In the genomic region with DNA sequence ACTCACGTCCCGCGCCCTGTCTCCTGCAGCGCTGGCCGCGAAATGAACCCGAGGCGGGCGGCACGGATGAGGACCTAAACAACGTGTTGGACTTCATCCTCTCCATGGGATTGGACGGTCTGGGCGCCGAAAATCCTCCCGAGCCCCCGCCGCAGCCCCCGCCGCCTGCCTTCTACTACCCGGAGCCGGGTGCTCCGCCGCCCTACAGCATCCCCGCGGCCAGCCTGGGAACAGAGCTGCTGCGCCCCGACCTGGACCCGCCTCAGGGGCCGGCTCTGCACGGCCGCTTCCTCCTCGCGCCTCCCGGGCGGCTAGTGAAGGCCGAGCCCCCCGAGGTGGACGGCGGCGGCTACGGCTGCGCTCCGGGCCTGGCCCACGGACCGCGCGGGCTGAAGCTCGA, we compare ENCODE assay signal across 8 mouse cellular contexts. TPM values are rescaled to one million over a fixed set of nuclear protein-coding genes. Genes with fewer than 3 reads are reported as not detected.
DNase-seq lines count a peak whose midpoint lies in the region; ATAC-seq lines count a peak whose summit lies in the region.

No protein-coding gene starts in this region.

- ATAC-seq in forebrain, embryonic 16.5 days = peak; percentile 6; the same call in 1 of the 2 replicates
- peak; percentile 1; the same call in 1 of the 2 replicates for ATAC-seq in limb, embryonic 15.5 days (ENCODE audit: insufficient number of reproducible peaks, low FRiP score, low TSS enrichment, low read depth)
- no peak for ATAC-seq in stomach, embryonic 15.5 days (ENCODE audit: insufficient read depth, low FRiP score, low read depth)

- peak overlapping the region; percentile 60 for H3K4me3 ChIP-seq in forebrain, embryonic 16.5 days (replicated peaks; ENCODE audit: low read length)
- H3K4me3 ChIP-seq in limb, embryonic 15.5 days = peak overlapping the region; percentile 68
- peak overlapping the region; percentile 51 for H3K4me3 ChIP-seq in stomach, embryonic 15.5 days (replicated peaks)

- H3K27me3 ChIP-seq in forebrain, embryonic 16.5 days (replicated peaks; ENCODE audit: control insufficient read depth, insufficient read depth, low read length) = peaks cover 36% of the 10 kb centered on the region
- peaks cover 25% of the 10 kb centered on the region for H3K27me3 ChIP-seq in limb, embryonic 15.5 days
- H3K27me3 ChIP-seq in stomach, embryonic 15.5 days (replicated peaks) = peaks cover 25% of the 10 kb centered on the region

- no peaks in the 10 kb centered on the region for H3K9me3 ChIP-seq in forebrain, embryonic 16.5 days (ENCODE audit: control insufficient read depth, low read length)
- H3K9me3 ChIP-seq in limb, embryonic 15.5 days = no peaks in the 10 kb centered on the region
- no peaks in the 10 kb centered on the region for H3K9me3 ChIP-seq in stomach, embryonic 15.5 days

- H3K9ac ChIP-seq in forebrain, embryonic 16.5 days (replicated peaks; ENCODE audit: low read depth, low read length) = peak overlapping the region; percentile 46
- peak overlapping the region; percentile 75 for H3K9ac ChIP-seq in limb, embryonic 15.5 days
- H3K9ac ChIP-seq in stomach, embryonic 15.5 days = peak overlapping the region; percentile 5; the same call in 1 of the 2 replicates

- H3K4me2 ChIP-seq in forebrain, embryonic 16.5 days (ENCODE audit: low read length) = peak overlapping the region; percentile 94
- peak overlapping the region; percentile 94 for H3K4me2 ChIP-seq in limb, embryonic 15.5 days
- H3K4me2 ChIP-seq in stomach, embryonic 15.5 days = peak overlapping the region; percentile 72

- no peak overlapping the region for H3K27ac ChIP-seq in forebrain, embryonic 16.5 days (ENCODE audit: low read length)
- H3K27ac ChIP-seq in limb, embryonic 15.5 days = peak overlapping the region; percentile 81
- peak overlapping the region; percentile 3; the same call in 1 of the 2 replicates for H3K27ac ChIP-seq in stomach, embryonic 15.5 days

- DNase-seq in left cerebral cortex, postnatal 10 days (ENCODE audit: extremely low spot score in 1 of 2, low spot score in 2 of 2) = peak; percentile 17 to 58
- no peak for DNase-seq in left cerebral cortex, adult 11 months (ENCODE audit: low spot score)
- DNase-seq in embryo, embryonic 10 days (ENCODE audit: low spot score) = peak; percentile 10
- no peak for DNase-seq in layer of hippocampus, postnatal 25 days (ENCODE audit: extremely low spot score in 1 of 2, low spot score in 1 of 2)
- no peak for DNase-seq in T-cell, adult 2 months (ENCODE audit: low spot score)

- 2% methylated on average over 46 of the region's 48 CpGs for WGBS in forebrain, embryonic 16.5 days
- WGBS in limb, embryonic 15.5 days = 1% methylated on average over 45 of the region's 48 CpGs
- WGBS in stomach, embryonic 15.5 days = 0% methylated on average over 48 of the region's 48 CpGs

- peaks cover 15% of the 10 kb centered on the region for H3K4me1 ChIP-seq in forebrain, embryonic 16.5 days (replicated peaks; ENCODE audit: control insufficient read depth, insufficient read depth, low read length)
- peaks cover 48% of the 10 kb centered on the region for H3K4me1 ChIP-seq in limb, embryonic 15.5 days
- H3K4me1 ChIP-seq in stomach, embryonic 15.5 days = peaks cover 18% of the 10 kb centered on the region

- H3K36me3 ChIP-seq in forebrain, embryonic 16.5 days (ENCODE audit: control insufficient read depth, insufficient read depth) = no peaks in the 10 kb centered on the region
- peaks cover 3% of the 10 kb centered on the region; the same call in 1 of the 2 replicates for H3K36me3 ChIP-seq in limb, embryonic 15.5 days
- no peaks in the 10 kb centered on the region for H3K36me3 ChIP-seq in stomach, embryonic 15.5 days

- intact Hi-C loops in left cerebral cortex, postnatal 10 days (cut with DNase I) = no loop called here

RNA-seq across cellular contexts. Expression of a gene that starts 0.6 kb away (rescaled TPM):
- 10 to 100 TPM; 15.4 to 18.9 TPM for total RNA-seq in left cerebral cortex, postnatal 10 days (2021)
- polyA plus RNA-seq in forebrain, embryonic 16.5 days (2015; fragmentation: Nextera tagmentation; extraction: Ambion mirVana) = 3.2 and 3.8 TPM in 2 replicates
- 14.8 and 16.3 TPM in 2 replicates for polyA plus RNA-seq in limb, embryonic 15.5 days (2015; fragmentation: Nextera tagmentation; extraction: Ambion mirVana)
- polyA plus RNA-seq in stomach, embryonic 15.5 days (2015; fragmentation: Nextera tagmentation; extraction: Ambion mirVana) = 7.6 and 8.4 TPM in 2 replicates
- 10 to 100 TPM; 14.3 to 18.0 TPM for total RNA-seq in layer of hippocampus, postnatal 25 days (2021)

RNA-seq across cellular contexts. Expression of a gene that starts 14.3 kb away (rescaled TPM):
- 10 to 100 TPM in 1 of 2 experiments, 1 to 10 TPM in 1; 6.3 to 10.8 TPM for total RNA-seq in left cerebral cortex, postnatal 10 days (2021)
- 16.5 and 25.7 TPM in 2 replicates for polyA plus RNA-seq in forebrain, embryonic 16.5 days (2015; fragmentation: Nextera tagmentation; extraction: Ambion mirVana)
- polyA plus RNA-seq in limb, embryonic 15.5 days (2015; fragmentation: Nextera tagmentation; extraction: Ambion mirVana) = 19.9 and 20.1 TPM in 2 replicates
- polyA plus RNA-seq in stomach, embryonic 15.5 days (2015; fragmentation: Nextera tagmentation; extraction: Ambion mirVana) = 22.1 and 43.6 TPM in 2 replicates
- total RNA-seq in layer of hippocampus, postnatal 25 days (2021) = 1 to 10 TPM; 6.6 to 7.9 TPM

Comparison
In these comparisons a context has a peak if more than half of its experiments do, and no peak if none do; other contexts are left out.
1. DNase-seq: peak in left cerebral cortex, postnatal 10 days (2 of 2) and embryo, embryonic 10 days (single experiment); none in left cerebral cortex, adult 11 months (single experiment), layer of hippocampus, postnatal 25 days (0 of 2) and T-cell, adult 2 months (single experiment).
2. H3K9ac ChIP-seq: peak in every context shown above with its lines; median percentile 75 in limb, embryonic 15.5 days; 46 in forebrain, embryonic 16.5 days; 5 in stomach, embryonic 15.5 days.
3. Peak in every context shown above with its lines, with median percentiles within 50 percentile points of each other: H3K4me2 ChIP-seq and H3K4me3 ChIP-seq.